Mouse (Mus musculus): ENCODE measurements around the gene Tubgcp6. TPM values are rescaled to one million over a fixed set of nuclear protein-coding genes. Genes with fewer than 3 reads are reported as not detected.

Tubgcp6 gene
- polyA plus RNA-seq (2016; fragmentation: Nextera tagmentation; extraction: Ambion mirVana): 18.7 and 20.6 TPM in 2 replicates

DNA sequence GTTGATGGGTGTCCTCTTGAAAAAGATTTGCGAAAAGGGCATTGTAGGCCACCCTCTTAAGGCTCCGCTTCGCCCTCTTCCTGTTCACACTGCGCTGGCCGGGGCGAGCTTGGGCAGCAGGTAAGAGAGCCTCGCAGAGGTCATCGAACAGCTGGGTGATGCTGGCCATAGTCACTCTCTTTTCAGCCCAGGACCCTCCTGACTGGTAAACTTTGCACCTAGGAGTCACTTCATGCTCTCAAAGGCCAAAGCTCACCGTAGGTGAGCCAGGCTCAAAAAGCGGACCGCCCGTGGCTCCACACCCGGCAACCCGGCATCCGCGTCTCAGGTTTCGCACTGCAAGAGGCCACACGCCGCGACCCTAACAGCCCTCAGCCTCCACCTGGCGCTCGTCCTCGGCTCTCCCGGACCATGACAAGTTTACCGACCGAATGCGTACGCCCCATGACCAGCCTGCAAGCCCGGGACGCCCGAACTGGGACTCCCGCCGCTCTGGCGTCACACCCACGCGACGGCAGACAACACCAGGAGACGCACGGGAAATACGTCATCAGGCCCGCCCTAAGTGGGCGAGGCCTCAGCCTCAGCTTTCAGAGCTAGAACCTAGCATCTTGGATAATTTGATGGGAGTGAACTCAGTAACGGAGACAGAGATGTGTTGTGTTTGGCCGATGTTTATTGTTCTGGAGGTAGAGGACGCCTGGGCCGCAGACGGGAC lies at the start of gene Tubgcp6:
Gene Tubgcp6, minus strand, starts transcription at position 464 of the 718 bp plus-strand sequence.
- peak within 1 kb of the TSS; percentile 76 for H3K9ac ChIP-seq
- H3K27ac ChIP-seq: peak within 1 kb of the TSS; percentile 51; the same call in 1 of the 2 replicates
- under 1% methylated on average over 47 of the region's 47 CpGs for WGBS
- peaks cover 42% of the 10 kb centered on the region for H3K4me1 ChIP-seq
- no peaks in the 10 kb centered on the region for H3K27me3 ChIP-seq (replicated peaks)
- ATAC-seq (ENCODE audit: low FRiP score, low read depth): peak; percentile 78
- H3K9me3 ChIP-seq: no peaks in the 10 kb centered on the region
- H3K4me3 ChIP-seq: peak within 1 kb of the TSS; percentile 74
- H3K36me3 ChIP-seq: peaks cover 6% of the 10 kb centered on the region; the same call in 1 of the 2 replicates
- H3K4me2 ChIP-seq (replicated peaks): peak within 1 kb of the TSS; percentile 95

DNA sequence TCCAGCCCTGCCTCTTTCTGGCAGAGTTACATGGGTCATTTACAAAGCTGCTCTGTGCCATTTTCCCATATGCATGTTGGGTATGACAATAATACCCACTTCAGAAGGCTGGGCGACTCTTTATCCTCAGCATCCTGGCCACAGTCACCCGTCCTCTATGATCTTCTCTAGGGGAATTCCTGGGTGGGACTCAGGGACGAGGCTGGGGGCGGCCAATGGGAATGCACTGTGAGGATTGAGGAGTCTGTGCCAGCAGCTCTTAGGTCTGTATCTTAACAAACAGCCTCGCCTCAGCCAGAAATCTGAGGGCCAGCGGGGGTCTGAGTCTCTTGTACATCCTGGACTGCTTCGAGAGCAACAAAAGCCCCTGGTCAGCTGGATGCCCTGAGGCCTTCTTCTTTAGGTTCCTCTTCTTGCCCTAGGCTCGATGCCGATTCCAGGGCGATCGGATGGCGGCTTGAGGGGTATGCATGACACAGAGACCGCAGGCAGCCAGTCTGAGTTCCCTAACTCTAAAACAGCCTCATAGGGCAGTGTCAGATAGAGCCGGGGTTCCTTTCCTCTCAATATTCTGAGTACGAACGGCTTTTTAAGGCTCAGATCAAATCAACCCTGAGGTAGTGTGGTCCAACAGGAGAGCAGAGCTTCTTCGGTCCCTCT lies 49.5 kb upstream of the Tubgcp6 start:
- H3K9ac ChIP-seq: peak overlapping the region; percentile 82
- H3K27me3 ChIP-seq (replicated peaks): 0 out of 2 replicates have a peak, but pooled peaks cover 6% of the 10 kb centered on the region
- peak overlapping the region; percentile 49 for H3K4me3 ChIP-seq
- H3K9me3 ChIP-seq: no peaks in the 10 kb centered on the region
- WGBS: 34% methylated on average over 17 of the region's 17 CpGs
- peaks cover 24% of the 10 kb centered on the region for H3K36me3 ChIP-seq
- peak overlapping the region; percentile 99 for H3K4me2 ChIP-seq (replicated peaks)
- H3K4me1 ChIP-seq: peaks cover 77% of the 10 kb centered on the region
- H3K27ac ChIP-seq: peak overlapping the region; percentile 43; the same call in 1 of the 2 replicates
- no peak for ATAC-seq (ENCODE audit: low FRiP score, low read depth)

DNA sequence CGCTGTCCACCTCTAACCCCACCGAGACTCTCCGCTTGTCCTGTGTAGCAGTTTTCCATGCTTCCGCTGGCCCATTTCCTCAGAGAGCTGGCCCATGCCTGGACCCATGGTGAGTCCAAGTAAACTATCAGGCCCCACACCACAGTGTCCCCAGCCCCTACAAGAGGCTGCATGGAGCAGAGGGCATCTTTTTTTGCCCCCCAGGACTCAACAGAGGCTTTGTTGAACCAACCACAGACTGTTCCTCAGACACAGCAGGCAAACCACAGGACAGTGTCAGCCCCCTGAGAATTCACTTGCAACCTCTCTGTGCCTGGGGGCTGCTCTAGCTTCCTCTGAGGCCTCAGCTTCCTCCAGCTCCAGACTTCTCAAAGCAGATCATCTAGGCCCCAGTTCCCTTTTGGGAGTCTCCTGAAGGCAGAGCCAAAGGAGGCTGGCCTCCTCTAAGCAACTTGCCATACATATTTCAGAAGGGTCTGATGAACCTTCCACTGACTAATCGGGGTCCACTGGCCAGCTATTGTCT lies 48.7 kb upstream of the Tubgcp6 start:
- 0 out of 2 replicates have a peak, but pooled peaks cover 6% of the 10 kb centered on the region for H3K27me3 ChIP-seq (replicated peaks)
- no peak overlapping the region for H3K27ac ChIP-seq
- H3K4me2 ChIP-seq (replicated peaks): no peak overlapping the region; the same call in 1 of the 2 replicates
- WGBS: 89% methylated on average over 5 of the region's 5 CpGs
- no peaks in the 10 kb centered on the region for H3K9me3 ChIP-seq
- peaks cover 32% of the 10 kb centered on the region for H3K36me3 ChIP-seq
- ATAC-seq (ENCODE audit: low FRiP score, low read depth): no peak
- peaks cover 69% of the 10 kb centered on the region for H3K4me1 ChIP-seq
- no peak overlapping the region for H3K4me3 ChIP-seq
- no peak overlapping the region for H3K9ac ChIP-seq

DNA sequence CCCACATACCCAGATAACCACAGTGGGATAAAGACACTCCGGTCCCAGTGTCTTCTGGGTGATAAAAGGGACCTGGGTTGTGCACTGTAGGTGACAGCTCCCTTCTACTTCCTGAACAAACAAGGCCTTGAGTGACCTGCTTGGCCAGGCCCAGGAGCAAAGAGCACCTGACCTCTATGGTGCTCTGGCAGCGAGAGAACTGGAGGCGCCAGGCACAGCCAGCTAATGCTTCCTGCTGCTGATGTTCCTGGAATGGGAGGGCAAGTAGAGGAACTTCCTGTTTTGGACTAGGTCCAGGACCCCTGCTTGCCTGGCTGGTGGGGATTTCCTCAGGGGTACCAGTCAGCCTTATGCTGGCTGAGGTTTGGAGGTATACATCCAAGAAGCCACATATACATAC lies 47.2 kb upstream of the Tubgcp6 start:
- ATAC-seq (ENCODE audit: low FRiP score, low read depth): no peak
- H3K4me3 ChIP-seq: no peak overlapping the region
- H3K27ac ChIP-seq: no peak overlapping the region
- WGBS: 76% methylated on average over 3 of the region's 3 CpGs
- H3K36me3 ChIP-seq: peaks cover 47% of the 10 kb centered on the region
- no peak overlapping the region for H3K9ac ChIP-seq
- H3K4me1 ChIP-seq: peaks cover 60% of the 10 kb centered on the region
- peak overlapping the region; percentile 37 for H3K4me2 ChIP-seq (replicated peaks)
- H3K9me3 ChIP-seq: no peaks in the 10 kb centered on the region
- 0 out of 2 replicates have a peak, but pooled peaks cover 6% of the 10 kb centered on the region for H3K27me3 ChIP-seq (replicated peaks)

DNA sequence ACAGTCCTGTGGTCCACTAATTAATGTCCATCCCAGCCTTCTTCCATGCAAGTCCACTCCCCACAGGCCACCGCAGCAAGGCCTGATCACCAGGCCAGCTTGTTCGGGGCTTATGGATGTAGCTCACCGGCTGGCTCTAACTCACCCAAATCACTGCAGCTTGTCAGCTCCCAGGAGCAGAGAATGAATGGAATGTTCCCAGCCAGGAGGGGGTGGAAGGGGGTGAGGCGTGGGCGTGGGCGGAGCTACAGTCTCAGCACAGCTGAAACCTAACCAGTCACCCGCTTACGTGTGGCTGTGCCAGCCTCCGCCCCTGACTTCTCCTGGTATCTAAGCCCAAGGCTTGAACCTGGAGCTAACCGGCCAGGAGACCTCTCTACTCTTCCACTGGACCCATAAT lies 46.5 kb upstream of the Tubgcp6 start:
- peaks cover 54% of the 10 kb centered on the region for H3K36me3 ChIP-seq
- H3K9me3 ChIP-seq: no peaks in the 10 kb centered on the region
- 2% methylated on average over 10 of the region's 10 CpGs for WGBS
- H3K27ac ChIP-seq: no peak overlapping the region
- peak; percentile 49 for ATAC-seq (ENCODE audit: low FRiP score, low read depth)
- peaks cover 53% of the 10 kb centered on the region for H3K4me1 ChIP-seq
- H3K4me3 ChIP-seq: no peak overlapping the region
- 0 out of 2 replicates have a peak overlapping the region, but pooled peaks have one; percentile 21 for H3K9ac ChIP-seq
- peak overlapping the region; percentile 37 for H3K4me2 ChIP-seq (replicated peaks)
- H3K27me3 ChIP-seq (replicated peaks): no peaks in the 10 kb centered on the region

DNA sequence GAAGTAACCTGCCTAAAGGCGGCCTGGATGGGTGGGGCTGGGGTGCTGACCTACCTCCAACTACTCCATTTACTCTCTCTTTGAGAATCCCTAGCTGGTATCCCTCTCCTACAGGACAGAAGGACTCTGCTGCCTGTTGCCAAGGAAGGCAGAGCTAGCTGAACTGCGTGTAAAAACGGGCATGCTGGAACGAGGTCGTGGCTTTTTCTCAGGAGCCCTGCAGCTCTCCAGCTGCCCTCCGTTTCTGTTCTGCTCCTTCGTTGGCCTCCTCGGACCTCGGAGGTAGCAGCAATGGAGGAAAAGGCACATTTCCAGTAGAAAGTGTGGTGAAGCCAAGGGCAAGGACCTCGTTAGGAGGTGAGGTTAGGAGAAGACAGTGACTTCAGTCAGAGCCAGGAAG lies 46.0 kb upstream of the Tubgcp6 start:
- no peak for ATAC-seq (ENCODE audit: low FRiP score, low read depth)
- Histone ChIP-seq H3K4me1 (peaks cover 48% of the 10 kb centered on the region), H3K27me3 (replicated peaks) (no peaks in the 10 kb centered on the region), H3K27ac (no peak overlapping the region), H3K9ac (0 out of 2 replicates have a peak overlapping the region, but pooled peaks have one; percentile 21), H3K9me3 (no peaks in the 10 kb centered on the region), H3K4me3 (no peak overlapping the region), H3K4me2 (replicated peaks) (peak overlapping the region; percentile 37), H3K36me3 (peaks cover 59% of the 10 kb centered on the region)
- 65% methylated on average over 10 of the region's 10 CpGs for WGBS

DNA sequence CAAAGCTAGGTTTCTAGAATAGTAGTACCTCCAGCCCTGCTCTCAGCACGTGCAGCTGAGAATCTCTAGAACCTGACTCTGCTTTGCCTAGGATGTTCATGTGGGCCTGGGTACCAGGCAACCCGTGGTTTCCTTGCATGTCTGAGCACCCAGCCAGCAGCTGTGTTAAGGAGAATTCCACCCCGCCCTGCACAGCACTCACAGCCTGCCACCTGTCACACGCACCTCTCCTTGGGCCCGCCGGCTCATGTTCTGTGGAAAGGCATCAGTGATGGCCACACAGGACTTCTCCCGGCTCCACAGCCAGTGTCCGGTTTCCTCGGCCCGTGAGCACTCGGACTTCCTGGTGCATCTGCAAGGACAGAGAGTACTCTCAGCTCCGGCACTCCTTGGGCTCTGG lies 42.6 kb upstream of the Tubgcp6 start:
- Histone ChIP-seq H3K27me3 (replicated peaks) (no peaks in the 10 kb centered on the region), H3K4me2 (replicated peaks) (no peak overlapping the region), H3K9ac (no peak overlapping the region), H3K9me3 (no peaks in the 10 kb centered on the region), H3K4me1 (peaks cover 18% of the 10 kb centered on the region), H3K4me3 (no peak overlapping the region), H3K27ac (no peak overlapping the region), H3K36me3 (peaks cover 91% of the 10 kb centered on the region)
- 94% methylated on average over 12 of the region's 12 CpGs for WGBS
- no peak for ATAC-seq (ENCODE audit: low FRiP score, low read depth)

DNA sequence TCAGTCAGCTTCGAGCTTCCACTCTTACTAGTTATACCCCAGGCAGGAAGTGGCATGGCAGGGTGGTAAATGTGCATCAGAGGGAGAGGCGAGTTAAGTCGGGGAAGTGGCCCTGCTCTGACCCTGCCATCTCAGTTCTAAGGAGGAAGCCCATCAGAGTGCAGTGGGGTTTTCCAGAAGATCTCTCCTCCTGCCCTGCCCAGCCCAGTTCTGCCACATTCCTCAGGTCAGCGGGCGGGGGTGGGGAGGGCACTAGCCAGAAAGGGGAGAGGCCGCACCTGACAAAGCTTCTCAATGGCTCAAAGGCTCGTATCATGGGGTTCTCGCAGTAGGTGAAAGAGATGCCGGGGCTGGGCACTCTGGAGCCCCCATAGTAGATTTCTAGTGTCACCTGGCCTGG lies 38.5 kb upstream of the Tubgcp6 start:
- H3K4me1 ChIP-seq: no peaks in the 10 kb centered on the region
- 94% methylated on average over 9 of the region's 9 CpGs for WGBS
- ATAC-seq (ENCODE audit: low FRiP score, low read depth): no peak
- H3K9ac ChIP-seq: no peak overlapping the region
- no peak overlapping the region for H3K4me2 ChIP-seq (replicated peaks)
- peaks cover 100% of the 10 kb centered on the region for H3K36me3 ChIP-seq
- H3K9me3 ChIP-seq: no peaks in the 10 kb centered on the region
- no peaks in the 10 kb centered on the region for H3K27me3 ChIP-seq (replicated peaks)
- no peak overlapping the region for H3K4me3 ChIP-seq
- H3K27ac ChIP-seq: no peak overlapping the region

DNA sequence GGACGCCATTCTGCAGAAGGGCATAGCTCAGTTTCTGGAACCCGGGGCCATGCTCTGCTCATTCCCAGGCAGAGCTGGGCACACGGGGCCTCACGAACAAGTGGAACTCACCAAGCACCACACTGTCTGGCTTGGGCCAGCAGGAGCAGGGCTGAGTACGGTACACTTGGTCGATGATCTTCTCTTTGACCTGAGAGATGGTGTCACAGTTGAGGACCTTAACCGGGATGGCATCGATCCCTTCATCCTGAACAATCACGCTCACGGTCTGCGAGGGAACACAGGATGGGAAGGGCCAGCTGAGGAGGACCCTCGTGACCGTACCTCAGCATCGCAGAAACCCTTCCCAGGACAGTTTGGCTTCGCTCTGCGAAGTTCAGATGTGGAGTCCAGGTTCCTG lies 35.6 kb upstream of the Tubgcp6 start:
- H3K27me3 ChIP-seq (replicated peaks): no peaks in the 10 kb centered on the region
- H3K27ac ChIP-seq: no peak overlapping the region
- H3K4me1 ChIP-seq: no peaks in the 10 kb centered on the region
- no peak overlapping the region for H3K9ac ChIP-seq
- H3K4me3 ChIP-seq: no peak overlapping the region
- H3K9me3 ChIP-seq: no peaks in the 10 kb centered on the region
- H3K36me3 ChIP-seq: peaks cover 99% of the 10 kb centered on the region
- whole genome bisulfite sequencing: 95% methylated on average over 16 of the region's 16 CpGs
- no peak overlapping the region for H3K4me2 ChIP-seq (replicated peaks)
- ATAC-seq (ENCODE audit: low FRiP score, low read depth): no peak

DNA sequence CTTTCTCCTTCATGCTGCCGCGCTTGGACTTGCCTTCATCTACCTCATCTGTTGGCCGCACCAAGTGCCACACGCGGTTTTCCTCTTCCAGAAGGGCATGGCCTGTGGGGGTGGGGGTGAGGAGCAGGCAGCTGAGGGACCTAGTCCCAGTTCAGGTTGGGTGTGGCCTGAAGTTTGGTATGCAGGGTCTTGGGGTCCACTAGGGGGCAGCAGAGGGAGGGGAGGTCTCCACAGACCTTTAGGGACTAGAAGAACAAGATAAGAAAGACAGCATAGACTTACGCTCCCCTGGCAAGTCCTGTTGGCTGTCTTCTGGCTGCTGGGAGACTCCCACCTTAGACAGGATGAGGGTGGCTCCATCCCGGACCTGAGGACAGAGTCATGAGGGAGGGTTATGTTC lies 35.0 kb upstream of the Tubgcp6 start:
- H3K9me3 ChIP-seq: no peaks in the 10 kb centered on the region
- WGBS: 73% methylated on average over 7 of the region's 7 CpGs
- H3K9ac ChIP-seq: no peak overlapping the region
- no peak overlapping the region for H3K4me3 ChIP-seq
- no peaks in the 10 kb centered on the region for H3K27me3 ChIP-seq (replicated peaks)
- peaks cover 94% of the 10 kb centered on the region for H3K36me3 ChIP-seq
- H3K27ac ChIP-seq: no peak overlapping the region
- H3K4me2 ChIP-seq (replicated peaks): no peak overlapping the region
- ATAC-seq (ENCODE audit: low FRiP score, low read depth): peak; percentile 43
- peaks cover under 1% of the 10 kb centered on the region; the same call in 1 of the 2 replicates for H3K4me1 ChIP-seq

DNA sequence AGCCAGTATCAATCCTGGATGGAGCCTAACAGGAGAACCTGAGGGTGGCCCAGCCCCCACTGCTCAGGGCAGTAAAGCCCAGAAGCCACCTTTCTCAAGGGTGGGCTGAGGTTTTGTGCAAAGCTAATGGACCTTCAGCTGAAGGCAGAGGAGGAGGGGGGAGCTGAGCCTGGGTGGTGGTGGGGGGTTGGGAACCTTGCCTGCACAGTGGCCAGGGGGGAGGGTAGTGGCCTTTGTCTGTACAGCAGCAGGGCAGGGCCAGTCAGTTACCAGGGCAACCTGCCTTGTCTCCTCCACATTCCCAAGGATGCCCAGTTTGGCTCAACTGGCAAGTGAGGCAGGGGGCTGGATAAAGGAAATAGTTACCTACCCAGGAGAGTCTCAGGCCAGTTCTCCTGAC lies 29.4 kb upstream of the Tubgcp6 start:
- peak overlapping the region; percentile 42; the same call in 1 of the 2 replicates for H3K27ac ChIP-seq
- peak overlapping the region; percentile 30; the same call in 1 of the 2 replicates for H3K4me2 ChIP-seq (replicated peaks)
- ATAC-seq (ENCODE audit: low FRiP score, low read depth): peak; percentile 61
- H3K9ac ChIP-seq: peak overlapping the region; percentile 40
- H3K4me1 ChIP-seq: peaks cover 38% of the 10 kb centered on the region
- no peaks in the 10 kb centered on the region for H3K9me3 ChIP-seq
- peaks cover 37% of the 10 kb centered on the region for H3K36me3 ChIP-seq
- 0 out of 2 replicates have a peak, but pooled peaks cover 6% of the 10 kb centered on the region for H3K27me3 ChIP-seq (replicated peaks)
- H3K4me3 ChIP-seq: no peak overlapping the region

DNA sequence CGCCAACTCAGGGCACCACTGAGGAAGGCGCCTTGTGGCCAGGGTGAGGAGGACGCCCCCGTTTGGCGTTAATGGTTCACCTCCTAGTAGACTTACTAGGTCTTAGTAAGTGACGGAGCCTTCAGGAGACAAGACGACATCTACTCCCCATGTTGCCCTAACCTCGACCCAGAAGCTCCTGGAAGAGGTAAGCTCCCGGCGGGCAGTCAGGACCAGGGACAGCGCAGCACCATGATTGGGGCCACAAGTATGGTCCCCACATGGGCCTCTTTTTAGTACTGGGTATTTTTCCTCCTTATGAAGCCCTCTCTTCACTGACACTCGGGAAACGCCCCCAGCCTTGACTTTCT lies 27.1 kb upstream of the Tubgcp6 start:
- peaks cover 25% of the 10 kb centered on the region for H3K36me3 ChIP-seq
- ATAC-seq (ENCODE audit: low FRiP score, low read depth): no peak
- no peaks in the 10 kb centered on the region for H3K9me3 ChIP-seq
- peaks cover 17% of the 10 kb centered on the region; the same call in 1 of the 2 replicates for H3K27me3 ChIP-seq (replicated peaks)
- H3K27ac ChIP-seq: no peak overlapping the region; the same call in 1 of the 2 replicates
- peak overlapping the region; percentile 93; the same call in 1 of the 2 replicates for H3K9ac ChIP-seq
- H3K4me1 ChIP-seq: peaks cover 53% of the 10 kb centered on the region
- WGBS: 2% methylated on average over 13 of the region's 13 CpGs
- H3K4me3 ChIP-seq: peak overlapping the region; percentile 76
- H3K4me2 ChIP-seq (replicated peaks): peak overlapping the region; percentile 85

Data from neural tube, embryonic 12.5 days (tissue).